ENCODE assay signal across 7 mouse cellular contexts in genomic region chr1:51334289-51334688, GRCm38 (mm10). TPM values are rescaled to one million over a fixed set of nuclear protein-coding genes. Genes with fewer than 3 reads are reported as not detected.
A peak's percentile ranks its signal among the peaks of the same experiment; 100 is the strongest.
DNase-seq lines count a peak whose midpoint lies in the region; ATAC-seq and TF ChIP-seq lines count a peak whose summit lies in the region.

No protein-coding gene starts in this region.

- H3ac ChIP-seq in C2C12 (ENCODE audit: control insufficient read depth, insufficient read length, low read depth): peak overlapping the region; percentile 53

- TF ChIP-seq CTCF in C2C12 (IDR thresholded peaks at IDR 0.05; ENCODE audit: control insufficient read depth, insufficient read depth, insufficient read length): no peak
- no peak for TF ChIP-seq CTCF in layer of hippocampus, adult 2 months (conservative IDR thresholded peaks at IDR 0.05)

- no peak overlapping the region for H3K4me3 ChIP-seq in C2C12 (ENCODE audit: insufficient read depth, poor library complexity, severe bottlenecking)
- H3K4me3 ChIP-seq in layer of hippocampus, adult 2 months: no peak overlapping the region

- peak overlapping the region; percentile 90 for H3K27ac ChIP-seq in layer of hippocampus, adult 2 months

- no peaks in the 10 kb centered on the region for H3K79me2 ChIP-seq in C2C12 (ENCODE audit: control insufficient read depth, insufficient read depth)

- H3K27me3 ChIP-seq in C2C12 (ENCODE audit: control insufficient read depth, insufficient read depth, insufficient read length): no peaks in the 10 kb centered on the region

- no peaks in the 10 kb centered on the region for H3K36me3 ChIP-seq in C2C12 (ENCODE audit: control insufficient read depth, insufficient read depth)

- ATAC-seq in megakaryocyte progenitor cell, adult 5-6 weeks (replicated peaks; ENCODE audit: poor library complexity): 0 out of 2 replicates have a peak, but pooled peaks have one; percentile 7

- DNase-seq in ZHBTc4 (ENCODE audit: low read depth, low spot score): peak; percentile 18
- DNase-seq in frontal cortex, postnatal 14 days (ENCODE audit: low spot score in 2 of 2): peak; percentile 53
- DNase-seq in layer of hippocampus, adult 2 months (ENCODE audit: low spot score in 2 of 2): peak; percentile 36 to 74
- peak; percentile 94 for DNase-seq in telencephalon, adult 2 months (ENCODE audit: low read depth, low spot score)
- no peak for DNase-seq in thymus, postnatal 25 days

- no peaks in the 10 kb centered on the region for H3K79me3 ChIP-seq in C2C12 (ENCODE audit: low read depth)

TF ChIP-seq in C2C12, 6 proteins besides CTCF, POLR2A, EP300 and RAD21:
- TF ChIP-seq CEBPB (IDR thresholded peaks at IDR 0.05; ENCODE audit: low read depth) (no peak), MYOG (IDR thresholded peaks at IDR 0.05; ENCODE audit: control insufficient read depth, extremely low read depth, insufficient read length) (no peak), USF1 (IDR thresholded peaks at IDR 0.05; ENCODE audit: low read depth) (no peak), FOSL1 (IDR thresholded peaks at IDR 0.05; ENCODE audit: insufficient read depth, low read length, poor library complexity, severe bottlenecking) (no peak), MAX (IDR thresholded peaks at IDR 0.05) (no peak), MYOD1 (IDR thresholded peaks at IDR 0.05; ENCODE audit: control insufficient read depth, insufficient read length, low read depth) (no peak)

RNA-seq across cellular contexts. Expression of gene Cavin2, which starts 45.4 kb away (rescaled TPM):
- 0.29 TPM for polyA plus RNA-seq in C2C12 (2012; fragmentation: generic; extraction: Trizol)
- 1 to 10 TPM; 6.8 to 7.7 TPM for total RNA-seq in layer of hippocampus, adult 2 months (2021)
- total RNA-seq in megakaryocyte progenitor cell, adult 5-6 weeks (2015): 0.34 and 0.69 TPM in 2 replicates
- total RNA-seq in megakaryocyte progenitor cell, adult 5-6 weeks (2017): 0.33 and 0.37 TPM in 2 replicates

Comparison
In these comparisons a context has a peak if more than half of its experiments do, and no peak if none do; other contexts are left out.
1. RNA of gene Cavin2, which starts 45.4 kb away (total RNA-seq): 6.8 to 7.7 TPM in layer of hippocampus, adult 2 months; 0.33 to 0.69 TPM in megakaryocyte progenitor cell, adult 5-6 weeks; every median in the first group is over 4 times any median in the second.